17 mouse cellular contexts compared by ENCODE assay signal in the genomic region with DNA sequence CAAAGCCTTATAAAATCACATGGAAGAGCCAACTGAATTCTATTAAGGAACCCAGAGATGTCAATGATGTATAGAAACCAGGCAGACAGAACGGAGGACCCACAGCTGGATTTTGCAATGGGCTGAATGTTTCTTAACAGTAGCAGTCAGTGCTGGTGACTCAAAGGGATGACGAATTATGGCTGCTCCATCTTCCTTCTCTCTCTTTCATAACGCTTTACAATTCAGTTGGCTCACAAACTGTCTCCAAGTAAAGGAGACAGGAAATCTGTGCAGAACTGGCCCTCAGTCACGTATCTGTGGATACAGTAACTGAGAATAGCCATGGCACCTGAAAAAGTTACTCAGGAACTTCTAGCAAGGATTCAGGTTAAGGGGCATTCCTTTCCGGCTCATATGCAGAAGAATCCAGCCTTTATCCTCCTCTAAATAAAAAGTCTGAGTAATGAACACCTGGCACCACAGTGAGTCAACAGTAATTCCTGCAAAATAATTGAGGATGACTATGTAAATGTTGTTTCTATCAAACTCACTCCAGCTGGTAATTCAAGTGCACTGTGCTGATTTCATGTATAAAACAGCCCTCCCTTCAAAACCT. TPM values are rescaled to one million over a fixed set of nuclear protein-coding genes. Genes with fewer than 3 reads are reported as not detected.
A peak's percentile ranks its signal among the peaks of the same experiment; 100 is the strongest.
DNase-seq lines count a peak whose midpoint lies in the region; ATAC-seq and TF ChIP-seq lines count a peak whose summit lies in the region.
"Had no signal": no experiment of that assay in that cellular context is flagged by ENCODE, and none has a peak within 500 bp of the region (broad histone marks: within the 10 kb centered on the region; RNA-seq: fewer than 3 reads in every experiment).

No protein-coding gene starts in this region.

- peak; percentile 67 for ATAC-seq in frontal cortex, adult (ENCODE audit: low TSS enrichment)
- ATAC-seq in lung, postnatal 0 days: peak; percentile 54
- no peak for ATAC-seq in cerebellum, adult (ENCODE audit: insufficient number of reproducible peaks, low FRiP score, low TSS enrichment)
- ATAC-seq: CD4-positive, CD25-positive, alpha-beta regulatory T cell, adult 4 months; intestine, postnatal 0 days had no signal

- no peaks in the 10 kb centered on the region for H3K27me3 ChIP-seq in lung, postnatal 0 days (replicated peaks; ENCODE audit: insufficient read depth, low read length)
- H3K27me3 ChIP-seq: forebrain, embryonic 12.5 days; hindbrain, embryonic 12.5 days; megakaryocyte, embryonic 14.5 days had no signal

- no peak for DNase-seq in frontal cortex, postnatal 25 days (ENCODE audit: low spot score in 2 of 2)
- DNase-seq in lung, postnatal 0 days (ENCODE audit: low spot score): peak; percentile 86
- DNase-seq in lung, adult 2 months: no peak
- no peak for DNase-seq in heart, postnatal 10 days
- DNase-seq: cerebellum, postnatal 25 days; retina, postnatal 1 day; thymus, adult 2 months had no signal

- 0 out of 2 replicates have a peak, but pooled peaks cover 4% of the 10 kb centered on the region for H3K4me1 ChIP-seq in lung, postnatal 0 days (ENCODE audit: insufficient read depth, low read depth, low read length)
- H3K4me1 ChIP-seq in lung, adult 2 months (ENCODE audit: control insufficient read depth, insufficient read depth, low read length): peaks cover 2% of the 10 kb centered on the region; the same call in 1 of the 2 replicates
- peaks cover 19% of the 10 kb centered on the region for H3K4me1 ChIP-seq in bone marrow macrophage, adult 2 months (ENCODE audit: control insufficient read depth, insufficient read depth, low read length)
- H3K4me1 ChIP-seq in olfactory bulb, adult 2 months (ENCODE audit: control insufficient read depth, insufficient read depth, low read length): peaks cover 3% of the 10 kb centered on the region; the same call in 1 of the 2 replicates

- H3K9ac ChIP-seq in lung, postnatal 0 days (replicated peaks; ENCODE audit: low read depth): no peak overlapping the region
- H3K9ac ChIP-seq: forebrain, embryonic 12.5 days; hindbrain, embryonic 12.5 days had no signal

- TF ChIP-seq POLR2A in lung, adult 2 months (IDR thresholded peaks at IDR 0.05; ENCODE audit: borderline replicate concordance, extremely low read depth, low read depth, low read length): no peak
- TF ChIP-seq POLR2A in bone marrow macrophage, adult 2 months (IDR thresholded peaks at IDR 0.05; ENCODE audit: borderline replicate concordance, low read depth, low read length): no peak
- TF ChIP-seq POLR2A in olfactory bulb, adult 2 months (IDR thresholded peaks at IDR 0.05; ENCODE audit: insufficient read depth, low read depth, low read length): no peak

- H3K36me3 ChIP-seq in lung, postnatal 0 days (ENCODE audit: insufficient read depth, low read length): no peaks in the 10 kb centered on the region
- H3K36me3 ChIP-seq: heart, embryonic 10.5 days had no signal

- no peaks in the 10 kb centered on the region for H3K9me3 ChIP-seq in lung, postnatal 0 days (ENCODE audit: low read length)
- H3K9me3 ChIP-seq: forebrain, embryonic 12.5 days; heart, embryonic 10.5 days; hindbrain, embryonic 12.5 days; megakaryocyte, embryonic 14.5 days had no signal

- 36% methylated on average over 5 of the region's 5 CpGs for WGBS in lung, postnatal 0 days
- 43% methylated on average over 5 of the region's 5 CpGs for WGBS in lung, adult 2 months
- 48% methylated on average over 5 of the region's 5 CpGs for WGBS in olfactory bulb, adult 2 months

- no peak overlapping the region for H3K4me2 ChIP-seq in lung, postnatal 0 days (replicated peaks; ENCODE audit: low read depth, low read length)
- H3K4me2 ChIP-seq: forebrain, embryonic 12.5 days; hindbrain, embryonic 12.5 days had no signal

- no peak for TF ChIP-seq CTCF in lung, postnatal 0 days (IDR thresholded peaks at IDR 0.05)
- no peak for TF ChIP-seq CTCF in lung, adult 2 months (IDR thresholded peaks at IDR 0.05; ENCODE audit: insufficient read depth, low read length)
- TF ChIP-seq CTCF in bone marrow macrophage, adult 2 months (IDR thresholded peaks at IDR 0.05; ENCODE audit: low read depth, low read length): no peak
- no peak for TF ChIP-seq CTCF in olfactory bulb, adult 2 months (IDR thresholded peaks at IDR 0.05; ENCODE audit: insufficient read depth, low read depth, low read length)

- TF ChIP-seq EP300 in lung, postnatal 0 days (IDR thresholded peaks at IDR 0.05): no peak

- H3K4me3 ChIP-seq in lung, postnatal 0 days (ENCODE audit: low read depth, low read length): no peak overlapping the region
- H3K4me3 ChIP-seq in lung, adult 2 months (replicated peaks; ENCODE audit: extremely low read depth, low read depth, low read length): no peak overlapping the region
- H3K4me3 ChIP-seq in bone marrow macrophage, adult 2 months (ENCODE audit: insufficient read depth, low read length): peak overlapping the region; percentile 23; the same call in 1 of the 2 replicates
- no peak overlapping the region for H3K4me3 ChIP-seq in olfactory bulb, adult 2 months (ENCODE audit: insufficient read depth, low read depth, low read length)
- H3K4me3 ChIP-seq: forebrain, embryonic 12.5 days; heart, embryonic 10.5 days; hindbrain, embryonic 12.5 days; megakaryocyte, embryonic 14.5 days had no signal

- intact Hi-C loops in heart, postnatal 10 days (cut with DNase I): loop anchor here (2.0 kb wide), 1 partner anchor 16 kb away; no protein-coding TSS in a partner anchor

- H3K27ac ChIP-seq in lung, postnatal 0 days (ENCODE audit: low read length): no peak overlapping the region
- peak overlapping the region; percentile 31 for H3K27ac ChIP-seq in bone marrow macrophage, adult 2 months (ENCODE audit: insufficient read depth, low read depth, low read length)
- peak overlapping the region; percentile 71 for H3K27ac ChIP-seq in olfactory bulb, adult 2 months (ENCODE audit: insufficient read depth, low read depth, low read length)
- H3K27ac ChIP-seq: forebrain, embryonic 12.5 days; heart, embryonic 10.5 days; hindbrain, embryonic 12.5 days had no signal

RNA-seq across cellular contexts. Expression of a gene that starts 19.1 kb away (rescaled TPM):
- polyA plus RNA-seq in lung, postnatal 0 days (2015; fragmentation: Nextera tagmentation; extraction: Ambion mirVana): 13.4 and 15.3 TPM in 2 replicates
- polyA plus RNA-seq in lung, adult 2 months (2012; rRNA removed): 11.3 and 13.4 TPM in 2 replicates
- polyA plus RNA-seq in bone marrow macrophage, adult 2 months (2012; ENCODE audit: insufficient read depth, insufficient read length, missing spikeins): 18.9 and 21.2 TPM in 2 replicates
- polyA plus RNA-seq in olfactory bulb, adult 2 months (2012; ENCODE audit: insufficient read depth, insufficient read length, low replicate concordance, missing spikeins): not detected in 2 replicates
- 10 to 100 TPM; 29.2 to 29.4 TPM for total RNA-seq in heart, postnatal 10 days (2021)

RNA-seq across cellular contexts. Expression of a gene that starts 49.8 kb away (rescaled TPM):
- polyA plus RNA-seq in lung, postnatal 0 days (2015; fragmentation: Nextera tagmentation; extraction: Ambion mirVana): 14.3 and 14.7 TPM in 2 replicates
- polyA plus RNA-seq in lung, adult 2 months (2012; rRNA removed): 3.9 and 5.3 TPM in 2 replicates
- polyA plus RNA-seq in bone marrow macrophage, adult 2 months (2012; ENCODE audit: insufficient read depth, insufficient read length, missing spikeins): 19.5 and 19.8 TPM in 2 replicates
- polyA plus RNA-seq in olfactory bulb, adult 2 months (2012; ENCODE audit: insufficient read depth, insufficient read length, low replicate concordance, missing spikeins): not detected in 2 replicates
- 10 to 100 TPM; 13.9 to 17.0 TPM for total RNA-seq in heart, postnatal 10 days (2021)
